Mouse (Mus musculus) ES-Bruce4 (cell line): ENCODE results near the gene Triml1.

Experiments
- CTCF ChIP-seq: IDR thresholded peaks from one replicate; pipeline ENCODE4 v1.8.1; 2011; ENCODE audit warnings: low read depth, low read length
- POLR2A ChIP-seq: IDR thresholded peaks from one replicate; pipeline ENCODE4 v1.8.1; 2011; ENCODE audit warnings: low read length; ENCODE audit not compliant: insufficient read depth

DNA sequence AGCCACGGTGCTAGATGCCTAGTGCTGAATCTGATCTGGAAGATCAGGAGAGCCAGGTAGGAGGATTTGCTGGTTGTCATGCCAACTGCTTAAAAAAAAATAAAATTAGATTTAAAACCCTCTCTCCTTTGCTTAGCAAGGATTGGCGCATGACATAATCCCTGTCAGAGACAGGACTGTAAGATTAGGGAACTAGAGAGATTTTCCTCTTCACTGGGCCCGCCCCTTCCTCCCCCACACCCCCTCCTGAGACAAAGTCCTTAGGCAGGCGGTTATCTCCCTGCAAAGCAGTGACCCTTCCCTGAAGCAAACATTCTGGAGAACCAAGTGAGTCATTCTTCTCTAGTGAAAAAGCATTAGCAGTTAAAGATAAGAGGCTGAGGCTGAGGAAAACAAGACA lies 37.9 kb upstream of the Triml1 start:
- TF ChIP-seq CTCF (no peak), POLR2A (no peak)
